Mouse (Mus musculus) ES-Bruce4 (cell line): ENCODE measurements at regions not wholly inside any gene's neighbourhood (a gene's known extent, or its start where the extent isn't known, plus 50 kb on each side); places are given as distances from the start of the nearest gene placed in this dataset.

Experiments used
- H3K27ac ChIP-seq: 2 replicates; pipeline ENCODE4 v1.5.1; 2012; ENCODE audit warnings: low read length, inconsistent platforms; ENCODE audit not compliant: insufficient read depth
- H3K27me3 ChIP-seq: 2 replicates; pipeline ENCODE4 v1.6.1; 2012; ENCODE audit warnings: mild to moderate bottlenecking, low read length, inconsistent platforms; ENCODE audit not compliant: control insufficient read depth, poor library complexity, insufficient read depth, severe bottlenecking
- H3K36me3 ChIP-seq: 2 replicates; pipeline ENCODE4 v1.6.1; 2012; ENCODE audit warnings: inconsistent platforms, mild to moderate bottlenecking, low read length, moderate library complexity; ENCODE audit not compliant: control insufficient read depth, poor library complexity, insufficient read depth, severe bottlenecking
- H3K4me1 ChIP-seq: one replicate; pipeline ENCODE4 v1.8.1; 2011; ENCODE audit warnings: low read length; ENCODE audit not compliant: control insufficient read depth, insufficient read depth
- H3K4me3 ChIP-seq: 2 replicates; pipeline ENCODE4 v1.5.1; 2011; ENCODE audit warnings: low read depth, mild to moderate bottlenecking, low read length
- H3K9ac ChIP-seq: 2 replicates; pipeline ENCODE4 v1.6.1; 2012; ENCODE audit warnings: low read depth, mild to moderate bottlenecking, inconsistent platforms; ENCODE audit not compliant: poor library complexity, severe bottlenecking
- H3K9me3 ChIP-seq: replicated peaks from 2 replicates; pipeline ENCODE4 v1.6.1; 2012; ENCODE audit warnings: mild to moderate bottlenecking, low read length, inconsistent platforms; ENCODE audit not compliant: control insufficient read depth, poor library complexity, insufficient read depth, severe bottlenecking
- CTCF ChIP-seq: IDR thresholded peaks from one replicate; pipeline ENCODE4 v1.8.1; 2011; ENCODE audit warnings: low read depth, low read length
- EP300 ChIP-seq: IDR thresholded peaks from 2 replicates; pipeline ENCODE4 v1.6.1; 2011; ENCODE audit warnings: low read depth, low read length; ENCODE audit not compliant: insufficient read depth
- POLR2A ChIP-seq: IDR thresholded peaks from one replicate; pipeline ENCODE4 v1.8.1; 2011; ENCODE audit warnings: low read length; ENCODE audit not compliant: insufficient read depth

DNA sequence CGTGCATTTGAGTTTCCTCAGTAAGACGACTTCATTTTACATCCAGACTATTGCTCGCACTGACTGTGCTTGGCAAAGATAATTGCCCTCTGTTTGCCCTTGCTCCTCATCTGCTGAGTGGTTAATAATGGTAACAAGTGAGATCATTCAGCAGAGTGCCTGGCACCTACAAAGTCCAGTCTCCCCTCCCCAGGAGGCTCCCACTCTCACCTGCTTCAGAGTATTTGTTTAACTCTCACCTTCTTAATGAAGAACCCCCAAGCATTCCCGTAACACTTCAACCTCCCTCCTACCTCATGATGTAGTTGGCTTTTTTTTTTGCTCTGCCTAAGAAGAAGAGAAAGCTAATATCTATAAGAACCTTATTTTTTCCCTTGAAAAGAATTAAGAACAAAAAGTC is 288.6 kb upstream of the Sel1l start:
- Histone ChIP-seq H3K36me3 (no peaks in the 10 kb centered on the region), H3K27me3 (no peaks in the 10 kb centered on the region), H3K9ac (no peak overlapping the region), H3K4me3 (no peak overlapping the region), H3K4me1 (no peaks in the 10 kb centered on the region), H3K27ac (no peak overlapping the region), H3K9me3 (no peaks in the 10 kb centered on the region)
- TF ChIP-seq CTCF, result no peak
- no peak for TF ChIP-seq POLR2A
- no peak for TF ChIP-seq EP300

- no peaks in the 10 kb centered on the region for H3K4me1 ChIP-seq
- H3K27ac ChIP-seq, result no peak overlapping the region
- H3K36me3 ChIP-seq, result no peaks in the 10 kb centered on the region
- no peaks in the 10 kb centered on the region for H3K27me3 ChIP-seq
- no peaks in the 10 kb centered on the region for H3K9me3 ChIP-seq
- TF ChIP-seq POLR2A (no peak), EP300 (no peak), CTCF (no peak)
- H3K9ac ChIP-seq, result no peak overlapping the region
- H3K4me3 ChIP-seq, result no peak overlapping the region
Measured at GRCm38 (mm10) chr12:92127648-92128047, 278.7 kb upstream of the Sel1l start.

DNA sequence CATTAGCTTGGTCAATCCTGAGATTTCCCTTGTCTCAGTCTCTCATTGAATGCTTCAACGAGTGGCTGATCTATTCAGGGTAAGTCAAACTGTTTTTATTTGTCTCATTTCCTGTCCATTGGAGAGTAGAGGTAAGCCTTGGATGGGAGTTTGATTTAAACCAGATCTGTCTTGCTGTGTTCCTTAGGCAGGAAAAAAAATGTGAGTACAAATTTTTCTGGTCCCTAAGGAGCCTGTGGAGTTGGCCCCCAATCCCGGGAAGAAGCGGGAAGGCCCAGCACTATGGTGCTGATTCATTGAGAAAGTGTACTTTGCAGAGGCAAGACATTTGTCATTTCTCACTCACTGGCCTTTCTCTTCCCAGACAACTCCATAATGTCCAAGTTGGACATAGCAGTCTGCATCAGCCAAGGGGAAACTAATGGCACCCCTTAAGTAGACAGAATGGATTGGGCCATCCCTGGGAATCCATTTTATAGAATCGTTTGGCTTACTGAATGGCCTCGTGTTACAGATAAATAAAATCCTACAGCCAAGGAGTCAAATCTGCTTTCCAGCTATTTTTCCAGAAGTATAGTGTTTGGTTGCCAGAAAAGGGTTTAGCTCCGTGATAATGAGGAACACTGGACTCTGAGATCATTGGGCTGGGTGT is 271.3 kb upstream of the Sel1l start:
- no peak for TF ChIP-seq EP300
- TF ChIP-seq POLR2A, result no peak
- TF ChIP-seq CTCF, result no peak
- Histone ChIP-seq H3K4me1 (no peaks in the 10 kb centered on the region), H3K27ac (no peak overlapping the region), H3K4me3 (no peak overlapping the region), H3K9me3 (no peaks in the 10 kb centered on the region), H3K27me3 (no peaks in the 10 kb centered on the region), H3K36me3 (no peaks in the 10 kb centered on the region), H3K9ac (no peak overlapping the region)

GRCm38 (mm10) chr12:92109615-92110014 is 260.7 kb upstream of the Sel1l start:
- Histone ChIP-seq H3K9ac (no peak overlapping the region), H3K9me3 (no peaks in the 10 kb centered on the region), H3K4me3 (no peak overlapping the region), H3K27me3 (no peaks in the 10 kb centered on the region), H3K4me1 (no peaks in the 10 kb centered on the region), H3K36me3 (no peaks in the 10 kb centered on the region), H3K27ac (no peak overlapping the region)
- TF ChIP-seq EP300, result no peak
- TF ChIP-seq CTCF, result no peak
- TF ChIP-seq POLR2A, result no peak

DNA sequence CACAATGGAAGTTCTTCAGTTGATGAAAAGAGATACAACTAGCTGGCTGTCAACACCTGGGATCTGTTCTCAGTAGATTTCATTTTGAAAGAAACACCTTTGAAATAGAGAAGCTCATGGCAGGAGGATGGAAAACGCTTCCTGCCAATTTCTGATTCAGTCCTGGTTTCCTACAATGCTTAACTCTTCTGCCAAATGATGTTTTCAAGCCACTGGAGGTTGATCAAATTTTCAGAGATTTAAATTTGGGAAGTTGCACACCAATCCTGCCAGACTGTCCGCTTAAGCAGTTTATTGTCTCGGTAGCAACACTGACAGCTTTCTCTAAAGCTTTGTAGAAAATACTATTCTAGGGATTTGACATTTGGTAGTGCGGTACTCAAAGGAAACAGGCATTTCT is 251.1 kb upstream of the Sel1l start:
- Histone ChIP-seq H3K27ac (no peak overlapping the region), H3K36me3 (no peaks in the 10 kb centered on the region), H3K9ac (no peak overlapping the region), H3K4me1 (no peaks in the 10 kb centered on the region), H3K9me3 (no peaks in the 10 kb centered on the region), H3K4me3 (no peak overlapping the region), H3K27me3 (no peaks in the 10 kb centered on the region)
- TF ChIP-seq POLR2A (no peak), EP300 (no peak), CTCF (no peak)

DNA sequence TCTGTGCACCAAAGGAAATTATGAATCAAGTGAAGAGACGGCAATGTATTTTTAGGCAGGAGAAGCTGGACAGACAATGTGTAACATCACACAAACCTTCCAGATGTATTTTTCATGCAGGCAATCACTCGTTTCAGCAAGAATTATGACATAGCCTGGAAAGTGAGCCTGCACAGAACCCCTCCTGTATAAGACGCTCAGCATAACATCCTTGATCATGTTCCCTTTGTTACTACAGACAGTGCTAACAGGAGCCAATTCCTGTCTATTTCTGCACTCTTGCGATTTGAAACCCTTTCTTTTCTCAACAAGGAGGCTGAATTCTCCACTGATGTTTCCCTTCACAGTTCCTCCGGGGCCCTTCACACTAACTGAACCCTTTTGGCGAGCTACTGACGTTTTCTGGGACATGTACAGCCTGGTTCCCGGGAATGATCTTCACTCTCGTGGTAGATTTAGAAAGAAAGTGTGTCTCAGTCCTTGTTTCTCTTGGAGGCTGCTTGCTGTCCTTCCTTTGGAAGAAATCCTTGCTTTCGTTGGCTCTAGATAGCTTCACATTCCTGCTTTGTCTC is 243.9 kb upstream of the Sel1l start:
- Histone ChIP-seq H3K9me3 (no peaks in the 10 kb centered on the region), H3K4me1 (no peaks in the 10 kb centered on the region)

More for the DNA sequence above, 243.9 kb upstream of the Sel1l start:
- no peaks in the 10 kb centered on the region for H3K27me3 ChIP-seq
- TF ChIP-seq CTCF (no peak), EP300 (no peak), POLR2A (no peak)
- H3K27ac ChIP-seq, result no peak overlapping the region
- no peak overlapping the region for H3K9ac ChIP-seq
- no peaks in the 10 kb centered on the region for H3K36me3 ChIP-seq
- H3K4me3 ChIP-seq, result no peak overlapping the region
